Mouse (Mus musculus) c-Kit-positive CD71-positive TER-119-negative erythroid progenitor cells, embryonic 14.5 days (primary cell): ENCODE data around the gene Ssu72.

Experiments
- DNase-seq: peaks from one replicate; pipeline ENCODE4 v3.0.0-alpha.2; 2013; ENCODE audit warnings: low read depth

Ssu72 gene

GRCm38 (mm10) chr4:155746575-155747490 lies 42.2 kb downstream of the Ssu72 start:
- no peak for DNase-seq

DNA sequence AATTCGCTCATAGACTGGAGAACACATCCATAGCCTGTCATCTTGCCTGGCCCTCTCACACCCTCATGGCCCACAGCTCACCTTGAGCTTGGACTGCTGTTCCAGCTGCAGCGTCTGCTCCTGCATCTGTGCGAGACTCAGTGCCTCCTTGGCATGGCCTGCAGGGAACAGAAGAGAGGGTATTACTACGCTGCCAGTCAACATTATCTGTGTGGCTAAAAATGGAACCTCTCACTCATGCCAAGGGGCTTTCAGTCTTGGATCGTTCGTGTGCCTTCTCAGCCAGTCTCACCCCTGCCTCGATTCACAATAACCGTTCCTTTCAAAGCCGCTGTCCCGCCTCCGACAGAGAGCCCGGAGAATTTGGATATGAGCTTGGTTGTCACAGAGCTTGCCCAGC lies 52.4 kb downstream of the Ssu72 start:
- no peak for DNase-seq

DNA sequence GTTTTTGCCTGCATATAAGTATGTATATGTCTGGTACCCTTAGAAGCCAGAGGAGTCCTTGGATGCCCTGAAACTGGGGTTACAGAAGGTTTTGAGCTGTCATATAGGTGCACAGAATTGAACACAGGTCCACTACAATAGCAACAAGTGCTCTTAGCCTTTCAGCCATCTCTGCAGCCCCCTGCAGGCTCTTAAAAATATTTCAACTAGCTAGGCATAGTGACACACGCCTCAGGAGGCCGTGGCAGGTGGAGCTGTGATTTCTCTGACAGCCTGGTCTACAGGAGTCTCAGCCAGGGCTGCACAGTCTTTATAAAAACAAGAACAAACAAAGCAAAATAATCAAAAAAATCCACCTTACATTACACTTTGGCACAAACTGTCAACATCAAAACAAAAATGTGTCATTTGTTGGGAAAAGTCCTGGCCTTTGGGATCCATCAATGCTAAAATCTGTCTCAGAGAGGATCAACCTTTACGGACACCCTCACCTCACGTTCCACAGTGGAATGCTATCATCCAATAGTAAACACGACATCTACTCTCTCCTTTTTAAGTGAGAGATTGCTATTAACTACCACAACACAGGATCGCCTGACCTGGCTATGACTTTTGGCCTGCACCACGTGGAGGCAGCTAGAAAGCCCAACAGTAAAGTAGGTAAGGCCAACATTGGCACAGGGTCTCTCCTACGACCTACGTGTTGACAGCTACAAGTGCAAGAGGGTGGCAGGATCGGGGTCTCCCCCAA lies 55.4 kb downstream of the Ssu72 start:
- peak; percentile 59 for DNase-seq

DNA sequence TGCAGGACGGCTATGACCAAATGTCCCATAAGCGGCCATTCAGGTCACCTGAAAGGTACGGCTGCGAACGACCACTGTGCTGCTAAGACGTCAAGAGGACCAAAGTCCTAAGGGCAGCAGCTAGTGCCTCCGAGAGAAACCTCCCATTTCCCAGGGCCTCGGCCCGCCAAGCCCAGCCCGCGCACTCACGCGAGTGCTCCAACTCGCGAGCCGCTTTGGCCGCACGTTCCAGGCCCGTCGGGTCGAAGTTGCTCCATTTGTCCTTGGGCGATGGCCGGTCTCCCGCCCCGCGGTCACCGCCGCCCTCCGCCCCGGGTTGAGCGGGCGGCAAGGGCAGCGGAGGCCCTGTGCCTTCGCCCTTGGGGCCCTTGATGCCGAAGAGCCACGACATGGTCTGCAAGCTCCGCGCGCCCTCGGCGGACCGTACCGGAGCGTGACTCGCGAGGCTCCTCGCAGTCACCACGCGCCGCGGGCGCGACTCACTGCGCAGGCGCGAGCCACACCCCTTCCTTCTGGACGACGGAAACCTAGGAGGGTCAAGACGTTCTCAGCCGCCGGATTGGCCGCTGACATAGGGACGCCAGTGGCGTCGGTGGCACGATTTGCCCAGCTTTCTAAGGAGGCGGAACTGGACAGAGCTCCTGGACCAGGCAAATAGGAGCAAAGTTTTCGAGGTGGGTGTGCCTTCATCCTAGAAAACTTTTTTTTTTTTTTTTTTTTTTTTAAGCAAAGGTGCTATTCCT lies 56.2 kb downstream of the Ssu72 start, which contains the start of gene Atad3a:
Gene Atad3a, minus strand, starts transcription at position 481 of the 743 bp plus-strand sequence.
- peak; percentile 93 for DNase-seq

- DNase-seq = no peak
These were observed 56.9 kb downstream of the Ssu72 start for GRCm38 (mm10) chr4:155761356-155762099.

- DNase-seq = no peak
These were observed 57.8 kb downstream of the Ssu72 start for GRCm38 (mm10) chr4:155762357-155762756.

DNA sequence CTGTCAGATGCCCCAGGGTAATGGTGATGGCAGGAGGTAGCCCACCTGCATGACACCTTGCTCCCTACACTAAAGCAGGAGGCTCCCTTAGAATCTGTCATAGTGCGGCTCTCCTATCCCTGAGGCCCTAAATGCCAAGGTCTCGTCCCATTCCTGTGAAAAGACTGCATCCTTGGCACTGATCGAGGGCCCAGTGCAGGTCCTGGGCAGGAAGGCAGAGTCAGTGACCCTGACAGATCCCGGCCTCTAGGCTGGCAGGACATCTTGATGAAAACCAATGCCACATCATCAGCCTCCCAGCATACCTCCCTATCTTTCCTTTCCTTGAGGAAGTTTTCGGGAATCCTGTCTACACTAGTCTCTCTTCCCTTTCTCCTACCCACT lies 64.9 kb downstream of the Ssu72 start:
- DNase-seq = no peak

DNA sequence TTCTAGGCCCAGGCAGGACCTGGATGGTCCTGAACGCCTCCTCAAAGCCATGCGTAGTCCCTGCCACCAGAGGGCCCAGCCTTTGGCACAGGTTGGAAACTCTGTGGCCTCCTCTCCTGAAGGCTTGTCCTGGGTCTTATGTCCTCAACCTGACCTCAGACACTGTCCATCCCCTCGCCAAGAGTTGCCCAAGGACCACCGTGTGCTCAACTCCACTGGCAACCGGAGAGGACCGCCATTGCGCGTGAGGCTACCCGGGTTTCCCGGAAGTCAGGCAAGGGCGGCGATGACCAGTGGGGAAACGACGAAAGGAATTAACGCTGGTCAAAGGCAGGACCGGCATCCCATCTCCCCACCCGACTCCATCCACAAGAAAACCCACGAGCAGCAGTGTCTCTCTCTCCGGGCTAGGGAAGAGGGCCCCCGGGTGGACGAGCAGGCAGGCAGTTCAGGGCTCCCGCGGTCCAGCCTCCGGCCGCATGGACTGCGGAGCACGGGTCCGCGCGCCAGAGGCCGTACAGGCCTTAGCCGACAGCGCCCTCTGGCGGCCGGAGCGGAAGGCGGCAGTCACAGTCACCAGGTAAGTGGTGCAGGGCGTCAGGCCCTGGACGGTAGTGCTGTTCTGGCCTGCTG lies 65.4 kb downstream of the Ssu72 start:
- peak; percentile 77 for DNase-seq

DNA sequence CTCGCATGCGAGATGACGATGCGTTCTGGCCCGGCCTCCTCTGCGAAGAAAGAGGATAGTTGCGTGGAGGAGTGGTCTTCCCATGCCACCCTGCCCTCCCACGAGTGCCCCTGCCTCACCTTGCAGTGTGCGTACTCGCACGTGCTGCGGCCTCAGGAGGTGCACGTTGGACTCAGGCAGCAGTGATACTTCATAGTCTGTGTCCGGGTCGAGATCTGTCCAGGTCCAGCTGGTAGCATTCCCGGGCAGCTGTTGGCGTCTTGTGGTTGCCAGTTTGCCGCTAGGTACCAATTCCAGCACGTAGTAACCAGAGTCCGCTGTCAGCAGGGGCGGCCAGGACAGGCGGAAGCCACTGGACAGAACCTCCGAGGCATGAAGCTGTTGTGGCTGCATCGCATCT lies 66.0 kb downstream of the Ssu72 start:
- no peak for DNase-seq

- no peak for DNase-seq
These were observed 67.1 kb downstream of the Ssu72 start for GRCm38 (mm10) chr4:155771706-155772105.

DNA sequence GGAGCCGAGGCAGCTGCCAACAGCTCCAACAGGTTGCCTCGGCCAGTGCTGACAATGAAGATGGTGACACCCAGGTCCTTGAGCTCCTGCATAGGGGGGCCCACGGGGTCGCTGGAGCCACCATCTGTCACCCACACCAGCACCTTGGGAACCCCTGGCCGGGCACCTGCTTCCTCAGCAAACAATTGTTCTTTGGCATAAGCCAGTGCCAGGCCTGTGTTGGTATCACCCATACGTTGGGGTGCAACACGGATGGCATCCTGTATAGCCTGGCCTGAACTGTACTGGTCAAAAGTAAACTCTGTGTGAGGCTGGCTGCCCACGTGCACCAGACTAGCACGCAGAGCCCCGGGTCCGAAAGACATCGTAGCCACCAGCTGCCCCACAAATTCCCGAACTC lies 68.2 kb downstream of the Ssu72 start:
- DNase-seq = no peak

DNA sequence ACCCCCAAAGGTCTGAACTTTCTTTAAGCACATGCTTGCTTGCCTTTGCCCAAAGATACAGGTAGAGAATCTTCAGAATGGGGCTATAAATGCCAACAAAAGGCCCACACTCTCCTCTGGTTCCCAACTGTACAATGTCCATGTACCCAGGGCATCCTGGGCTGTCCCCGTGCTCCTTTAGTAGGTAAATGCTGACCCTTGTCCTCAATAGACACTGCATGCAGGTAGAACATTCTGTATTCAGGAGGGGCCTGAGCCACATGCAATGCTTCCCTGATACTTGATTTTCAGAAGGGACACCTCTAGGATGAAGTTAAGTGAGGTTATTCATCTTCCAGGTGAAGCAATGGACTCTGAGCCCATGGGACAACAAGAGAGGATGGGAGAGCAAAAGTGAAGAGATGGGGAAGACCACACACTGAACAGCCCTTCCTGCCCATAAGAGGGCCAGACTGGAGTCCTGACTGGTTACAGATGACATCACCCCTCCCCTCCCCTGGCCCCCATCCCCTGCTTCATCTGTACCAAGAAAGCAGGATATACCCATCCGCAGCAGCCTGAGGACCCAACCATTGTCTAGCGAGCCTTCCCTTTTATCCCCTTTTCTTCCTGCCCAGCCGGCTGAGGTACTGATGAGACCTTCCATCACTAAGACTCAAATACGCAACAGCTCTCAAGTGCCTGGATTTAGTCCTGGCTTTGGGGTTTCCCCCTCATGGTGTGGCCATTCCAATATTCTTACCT lies 68.9 kb downstream of the Ssu72 start:
- no peak for DNase-seq

- DNase-seq = peak; percentile 73
These were observed 69.7 kb downstream of the Ssu72 start, which contains the start of gene Vwa1 for GRCm38 (mm10) chr4:155774280-155774754. TSS of gene Vwa1 (minus strand) at chr4:155774698.

DNA sequence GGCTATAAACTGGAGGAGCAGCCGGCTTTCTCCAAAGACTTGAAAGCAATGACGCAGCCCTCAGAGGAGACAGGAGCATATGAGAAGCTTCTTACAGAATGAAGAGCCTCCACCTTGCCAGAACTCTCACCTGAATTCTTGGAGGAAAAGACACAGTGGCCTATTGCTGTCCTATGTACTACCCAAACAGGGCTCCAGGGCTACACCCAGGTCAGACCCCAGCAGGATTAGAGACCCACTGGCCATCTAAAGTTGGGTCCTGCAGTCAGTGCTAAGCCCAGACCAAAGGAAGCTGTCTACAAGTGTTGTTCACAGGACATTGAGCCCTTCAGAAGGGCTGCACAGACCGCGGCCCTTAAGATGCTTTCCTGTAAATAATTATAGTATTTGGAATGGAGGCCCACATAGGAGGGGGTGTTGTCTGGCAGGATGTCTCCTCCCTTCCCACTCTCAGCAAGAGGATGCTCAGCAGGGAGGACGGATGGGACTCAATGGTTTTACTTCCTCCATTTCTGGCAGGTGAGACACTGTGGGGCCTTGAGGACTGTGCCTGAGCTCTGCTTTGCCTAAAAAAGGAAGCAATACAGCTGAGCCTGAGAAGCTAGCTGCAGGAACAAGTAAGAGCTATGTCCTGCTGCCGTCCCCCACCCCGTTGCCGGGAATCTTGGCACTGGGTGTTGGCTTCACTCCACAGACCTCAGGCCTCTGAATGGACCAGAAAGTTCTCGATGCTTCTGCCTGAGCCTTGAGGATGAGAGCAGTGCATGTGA lies 70.6 kb downstream of the Ssu72 start:
- no peak for DNase-seq

DNA sequence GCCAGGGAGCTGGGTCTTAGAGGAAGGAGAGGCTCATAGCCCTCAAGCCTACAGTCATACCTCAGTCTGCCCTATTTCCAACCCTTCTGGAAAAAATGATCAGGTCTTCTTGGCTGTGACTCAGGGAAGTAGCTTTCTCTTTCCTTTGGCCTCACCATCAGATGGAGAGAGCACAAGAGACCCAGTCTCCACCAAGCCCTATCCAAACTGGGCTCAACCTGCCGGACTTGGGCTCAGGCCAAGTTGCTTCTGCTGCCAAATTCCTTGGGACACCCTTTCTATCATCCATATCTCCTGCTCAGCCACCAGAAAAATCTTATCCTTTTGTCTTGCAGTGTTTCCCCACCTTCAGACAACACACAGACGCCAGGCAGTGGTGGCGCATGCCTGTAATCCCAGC lies 71.3 kb downstream of the Ssu72 start:
- DNase-seq = no peak

- DNase-seq = no peak
These were observed 72.2 kb downstream of the Ssu72 start for GRCm38 (mm10) chr4:155776704-155777335.

DNA sequence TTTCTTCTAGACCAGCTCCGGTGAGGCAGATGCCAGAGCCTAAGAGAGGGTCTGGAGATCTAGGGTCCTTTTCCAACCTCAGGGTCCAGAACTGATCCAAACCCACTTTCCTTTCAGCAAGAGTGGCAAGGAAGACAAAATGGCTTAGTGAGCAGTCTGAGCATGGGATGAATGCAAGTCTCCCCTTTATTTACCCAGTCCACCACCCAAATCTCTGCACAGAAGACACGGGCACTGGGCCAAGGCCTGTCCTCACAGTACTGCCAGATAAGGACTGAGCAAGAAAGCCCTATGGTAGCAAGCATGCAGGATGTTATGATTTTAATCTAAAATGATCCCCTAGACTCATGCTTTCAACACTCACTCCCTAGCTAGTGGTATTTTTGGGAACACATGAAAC lies 73.2 kb downstream of the Ssu72 start:
- no peak for DNase-seq

- DNase-seq = no peak
These were observed 74.9 kb downstream of the Ssu72 start for GRCm38 (mm10) chr4:155779498-155779897.

- no peak for DNase-seq
These were observed 76.3 kb downstream of the Ssu72 start for GRCm38 (mm10) chr4:155780895-155781294.
